Mouse (Mus musculus) heart, postnatal 0 days (tissue): ENCODE data around the gene Lair1. TPM values are rescaled to one million over a fixed set of nuclear protein-coding genes. Genes with fewer than 3 reads are reported as not detected.

ENCODE experiments used
- ATAC-seq: fragments of 200-750 bp; cut with Nextera tagmentation; 2 replicates; pipeline ENCODE4 v1.8.0; 2017; ENCODE audit warnings: low read depth, moderate number of reproducible peaks, moderate library complexity; ENCODE audit not compliant: insufficient read depth
- DNase-seq: peaks from one replicate; pipeline ENCODE4 v3.0.0-alpha.2; 2016; ENCODE audit warnings: low spot score
- H3K27ac ChIP-seq: fragments of 300-500 bp; sonication (generic); 2 replicates; pipeline ENCODE4 v1.5.1; 2014; ENCODE audit warnings: low read depth, mild to moderate bottlenecking
- H3K27me3 ChIP-seq: fragments of 300-500 bp; sonication (generic); 2 replicates; pipeline ENCODE4 v1.6.1; 2014; ENCODE audit warnings: low read length, mixed read lengths; ENCODE audit not compliant: control insufficient read depth, insufficient read depth
- H3K36me3 ChIP-seq: fragments of 300-500 bp; sonication (generic); replicated peaks from 2 replicates; pipeline ENCODE4 v1.6.1; 2014; ENCODE audit warnings: low read length, mixed read lengths; ENCODE audit not compliant: control insufficient read depth, insufficient read depth
- H3K4me1 ChIP-seq: fragments of 300-500 bp; sonication (generic); 2 replicates; pipeline ENCODE4 v1.6.1; 2014; ENCODE audit warnings: antibody characterized with exemption; ENCODE audit not compliant: control insufficient read depth, insufficient read depth
- H3K4me2 ChIP-seq: fragments of 300-500 bp; sonication (generic); 2 replicates; pipeline ENCODE4 v1.6.1; 2014; ENCODE audit warnings: low read depth, mild to moderate bottlenecking, low read length, moderate library complexity
- H3K4me3 ChIP-seq: fragments of 300-500 bp; sonication (generic); 2 replicates; pipeline ENCODE4 v1.5.1; 2014; ENCODE audit warnings: low read depth, low read length
- H3K9ac ChIP-seq: fragments of 300-500 bp; sonication (generic); replicated peaks from 2 replicates; pipeline ENCODE4 v1.6.1; 2014; ENCODE audit warnings: low read depth, low read length, mixed read lengths
- H3K9me3 ChIP-seq: fragments of 300-500 bp; sonication (generic); replicated peaks from 2 replicates; pipeline ENCODE4 v1.6.1; 2016; ENCODE audit warnings: low read length; ENCODE audit not compliant: control insufficient read depth
- CTCF ChIP-seq: IDR thresholded peaks from 2 replicates; pipeline ENCODE4 v1.5.1; 2016; ENCODE audit warnings: antibody characterized with exemption, control low read depth, low read depth
- EP300 ChIP-seq: IDR thresholded peaks from 2 replicates; pipeline ENCODE4 v1.6.1; 2016; ENCODE audit warnings: antibody characterized with exemption, low read depth
- WGBS: fragments of 180-500 bp; shearing (Covaris S2); extraction: QIAGEN DNeasy Blood & Tissue Kit; methylation state at CpG from one replicate; pipeline ENCODE4 v1.1.7; 2014; 5-methylcytosine and 5-hydroxymethylcytosine counted together
- polyA plus RNA-seq: library from polyadenylated mRNA; unstranded; fragments of >200 nt; fragmentation: Nextera tagmentation; extraction: Ambion mirVana; gene quantifications from 2 replicates; pipeline ENCODE4 v1.2.1, GENCODE M21; 2015
- total RNA-seq: library from RNA; depleted of rRNA; stranded (reverse); fragments of >200 nt; gene quantifications from 2 replicates; pipeline ENCODE4 v1.2.3, GENCODE M21; 2014; ENCODE audit warnings: low replicate concordance

Lair1 gene
- total and polyA plus RNA-seq, 2 experiments from 2014 or later, result 0.98 to 3.7 TPM

DNA sequence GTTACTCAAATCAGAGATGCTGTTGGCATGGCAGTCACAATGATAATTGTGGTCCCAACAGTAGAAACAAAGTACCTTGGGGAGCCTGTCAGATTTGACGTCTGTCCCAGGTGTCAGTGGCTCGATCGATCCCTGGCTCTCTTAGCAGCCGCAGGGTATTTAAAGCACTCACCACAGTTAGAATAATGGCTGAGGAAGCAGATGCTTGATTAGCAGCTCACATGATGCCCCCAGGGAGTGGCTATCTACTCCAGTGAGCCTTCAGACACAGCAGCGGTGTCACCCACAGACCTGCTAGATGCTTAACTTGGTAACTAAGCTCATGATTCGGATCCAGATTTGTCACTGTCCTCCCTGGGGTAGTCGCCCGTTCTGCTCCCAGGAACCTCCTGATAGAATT, 28.2 kb upstream of the Lair1 start:
- Histone ChIP-seq H3K36me3 (no peaks in the 10 kb centered on the region), H3K9ac (no peak overlapping the region), H3K4me1 (no peaks in the 10 kb centered on the region; the same call in 1 of the 2 replicates), H3K27ac (no peak overlapping the region), H3K9me3 (no peaks in the 10 kb centered on the region), H3K4me3 (no peak overlapping the region), H3K27me3 (no peaks in the 10 kb centered on the region), H3K4me2 (no peak overlapping the region)
- WGBS, result 20% methylated on average over 8 of the region's 8 CpGs
- TF ChIP-seq CTCF (no peak), EP300 (no peak)
- ATAC-seq (no peak), DNase-seq (no peak)

DNA sequence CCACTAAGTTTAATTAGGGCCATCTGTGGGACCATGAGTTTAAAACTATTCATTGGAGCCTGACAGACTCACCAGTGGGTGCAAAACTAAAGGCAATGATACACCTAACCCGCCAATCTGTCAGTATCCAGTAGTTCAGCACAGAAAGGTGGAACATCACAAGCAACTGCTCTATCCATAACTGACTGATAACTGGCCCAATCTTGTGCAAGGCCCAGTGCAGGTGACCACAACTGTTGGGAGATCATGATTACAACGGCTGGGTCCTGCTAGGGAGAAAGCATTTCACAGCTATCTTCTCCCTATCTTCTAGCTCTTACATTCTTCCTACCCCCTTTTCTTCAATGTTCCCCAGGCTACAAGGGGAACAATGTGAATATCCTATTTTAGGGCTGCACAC, 25.7 kb upstream of the Lair1 start:
- 52% methylated on average over 2 of the region's 2 CpGs for WGBS
- TF ChIP-seq CTCF, result no peak
- TF ChIP-seq EP300, result no peak
- H3K27me3 ChIP-seq, result no peaks in the 10 kb centered on the region
- DNase-seq (no peak), ATAC-seq (no peak)
- H3K4me3 ChIP-seq, result no peak overlapping the region
- H3K27ac ChIP-seq, result no peak overlapping the region
- H3K9me3 ChIP-seq, result no peaks in the 10 kb centered on the region
- no peaks in the 10 kb centered on the region; the same call in 1 of the 2 replicates for H3K4me1 ChIP-seq
- no peak overlapping the region for H3K9ac ChIP-seq
- H3K4me2 ChIP-seq, result no peak overlapping the region
- H3K36me3 ChIP-seq, result no peaks in the 10 kb centered on the region

DNA sequence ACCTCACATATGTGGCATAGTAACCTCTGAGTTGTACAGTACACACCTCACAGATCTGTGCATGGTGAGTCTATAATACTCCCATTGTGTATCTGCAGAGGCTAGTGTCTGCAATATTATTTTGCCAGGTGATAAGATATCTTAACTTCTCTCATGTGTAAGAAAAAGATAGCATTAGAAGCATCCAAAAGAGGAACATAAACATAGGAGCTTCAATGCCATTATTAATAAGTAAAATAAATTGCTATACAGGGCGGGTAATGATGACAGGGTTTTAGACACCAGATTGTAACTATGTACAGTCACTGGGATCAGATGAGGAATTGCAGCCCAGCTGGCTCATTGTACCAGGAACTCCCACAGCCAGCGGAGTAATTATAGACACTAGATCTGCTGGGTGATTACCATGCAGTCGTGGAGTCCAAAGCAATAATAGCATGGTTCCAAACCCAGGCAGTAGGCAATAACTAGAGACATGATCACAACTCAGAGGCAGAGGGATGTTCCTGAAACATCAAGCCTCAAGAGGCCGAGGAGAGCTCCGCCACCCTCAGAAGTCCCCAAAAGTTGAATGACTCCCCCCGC, 25.0 kb upstream of the Lair1 start:
- no peak for ATAC-seq

DNA sequence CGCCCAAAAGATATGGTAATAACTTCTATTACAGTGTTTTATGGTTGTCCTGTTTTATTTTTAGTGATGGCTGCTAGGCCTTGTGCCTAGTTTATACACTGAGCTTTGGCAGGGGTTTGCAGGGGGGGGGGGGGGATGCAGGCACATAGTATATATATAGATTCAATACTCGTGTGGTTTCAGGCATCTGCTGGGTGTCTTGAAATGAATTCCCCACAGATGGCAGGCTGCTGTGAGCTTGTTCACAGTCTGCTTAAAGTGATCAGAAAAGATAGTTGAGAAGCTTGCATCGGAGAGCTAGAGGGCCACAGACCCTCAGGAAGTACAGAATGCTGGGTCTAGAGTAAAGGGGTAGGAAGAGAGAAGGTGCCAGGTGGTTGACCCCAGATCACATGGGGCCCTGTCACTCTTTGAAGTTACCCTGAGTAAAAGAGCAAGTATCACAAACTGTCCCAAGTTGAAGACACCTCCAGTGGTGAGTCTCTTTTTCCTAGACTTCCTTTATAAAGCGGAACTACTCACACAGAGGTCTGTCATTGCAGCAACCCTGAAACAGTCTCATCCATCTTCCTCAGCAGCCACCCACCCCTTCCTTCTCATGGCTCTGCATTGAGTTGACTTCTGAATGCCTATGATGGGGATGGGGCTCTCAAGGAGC, 24.4 kb upstream of the Lair1 start:
- no peaks in the 10 kb centered on the region for H3K36me3 ChIP-seq
- H3K27ac ChIP-seq, result no peak overlapping the region
- no peak overlapping the region for H3K9ac ChIP-seq
- DNase-seq (no peak), ATAC-seq (no peak)
- no peaks in the 10 kb centered on the region; the same call in 1 of the 2 replicates for H3K4me1 ChIP-seq
- no peaks in the 10 kb centered on the region for H3K27me3 ChIP-seq
- H3K4me3 ChIP-seq, result no peak overlapping the region
- WGBS, result 57% methylated on average over 4 of the region's 4 CpGs
- no peak overlapping the region for H3K4me2 ChIP-seq
- TF ChIP-seq EP300, result no peak
- TF ChIP-seq CTCF, result no peak
- no peaks in the 10 kb centered on the region for H3K9me3 ChIP-seq

More for the DNA sequence above, 25.0 kb upstream of the Lair1 start:
- H3K9ac ChIP-seq, result no peak overlapping the region
- TF ChIP-seq EP300, result no peak
- no peak for TF ChIP-seq CTCF
- no peaks in the 10 kb centered on the region for H3K27me3 ChIP-seq
- H3K4me1 ChIP-seq, result no peaks in the 10 kb centered on the region; the same call in 1 of the 2 replicates
- no peak overlapping the region for H3K4me3 ChIP-seq
- H3K36me3 ChIP-seq, result no peaks in the 10 kb centered on the region
- H3K4me2 ChIP-seq, result no peak overlapping the region
- no peak for DNase-seq
- no peaks in the 10 kb centered on the region for H3K9me3 ChIP-seq
- WGBS, result 71% methylated on average over 6 of the region's 6 CpGs
- no peak overlapping the region for H3K27ac ChIP-seq

DNA sequence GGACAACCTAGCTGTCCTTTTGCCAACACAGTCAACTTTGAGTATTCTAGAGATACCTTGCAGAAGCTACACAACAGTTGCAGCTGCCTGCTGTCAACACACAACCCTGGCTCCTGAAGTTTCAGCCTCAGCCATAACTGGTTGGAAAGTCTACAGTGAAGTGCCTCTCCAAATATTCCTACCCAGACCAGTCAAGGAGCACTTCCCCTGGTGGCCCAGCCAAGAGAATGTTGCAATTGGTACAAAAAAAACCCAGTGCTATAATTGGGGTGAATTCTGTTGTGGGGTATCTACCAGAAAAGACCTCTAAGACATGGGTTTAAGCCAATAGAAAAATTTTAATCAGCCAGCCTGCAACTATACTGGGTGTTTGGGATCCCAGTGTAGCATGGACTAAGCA, 22.6 kb upstream of the Lair1 start:
- no peak overlapping the region for H3K9ac ChIP-seq
- no peak for ATAC-seq
- no peaks in the 10 kb centered on the region for H3K27me3 ChIP-seq
- DNase-seq, result no peak
- no peak for TF ChIP-seq CTCF
- no peak for TF ChIP-seq EP300
- no peaks in the 10 kb centered on the region for H3K36me3 ChIP-seq
- no peak overlapping the region for H3K27ac ChIP-seq
- H3K4me3 ChIP-seq, result no peak overlapping the region
- H3K4me2 ChIP-seq, result no peak overlapping the region
- H3K9me3 ChIP-seq, result no peaks in the 10 kb centered on the region
- no peaks in the 10 kb centered on the region for H3K4me1 ChIP-seq

DNA sequence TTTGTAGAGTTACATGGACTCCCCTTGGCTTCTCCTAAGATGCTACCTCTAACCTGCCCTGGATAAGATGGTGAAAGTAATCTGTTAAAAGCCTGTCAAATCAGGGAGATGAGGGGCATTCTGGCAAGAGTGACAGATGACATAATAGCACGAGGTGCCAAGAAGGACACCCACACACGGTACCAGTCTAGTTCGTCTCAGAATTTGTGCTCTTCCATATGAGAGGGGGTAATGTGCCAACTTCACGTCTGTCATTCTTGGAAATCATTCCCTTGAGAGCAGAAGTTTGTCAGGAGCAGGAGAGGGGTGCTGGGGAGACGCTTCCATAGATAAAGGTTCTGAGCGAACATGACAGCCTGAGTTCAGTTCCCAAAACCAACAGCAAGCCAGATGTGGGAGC, 21.2 kb upstream of the Lair1 start:
- Histone ChIP-seq H3K4me1 (no peaks in the 10 kb centered on the region), H3K27me3 (no peaks in the 10 kb centered on the region), H3K27ac (no peak overlapping the region), H3K4me3 (no peak overlapping the region), H3K36me3 (no peaks in the 10 kb centered on the region), H3K9ac (no peak overlapping the region), H3K4me2 (no peak overlapping the region), H3K9me3 (no peaks in the 10 kb centered on the region)
- WGBS, result 57% methylated on average over 6 of the region's 6 CpGs
- no peak for DNase-seq
- ATAC-seq, result no peak
- TF ChIP-seq EP300 (no peak), CTCF (no peak)
